Mouse (Mus musculus): ENCODE measurements around the gene Zscan18. TPM values are rescaled to one million over a fixed set of nuclear protein-coding genes. Genes with fewer than 3 reads are reported as not detected.

Gene Zscan18
- total and polyA plus RNA-seq, 3 experiments, result 0.04 TPM; not detected in 2

GRCm38 (mm10) chr7:12835193-12835671 is 31.8 kb upstream of the Zscan18 start:
- Histone ChIP-seq H3K27ac (ENCODE audit: control insufficient read depth, low read depth, low read length) (peak overlapping the region; percentile 97), H3K36me3 (ENCODE audit: control insufficient read depth in 1 of 2, insufficient read depth in 2 of 2, low read length in 2 of 2) (peaks cover 8 to 17% of the 10 kb centered on the region in 2 experiments), H3K4me1 (ENCODE audit: control insufficient read depth in 1 of 2, insufficient read depth in 2 of 2, low read length in 2 of 2) (0 out of 4 replicates have a peak, but pooled peaks cover 0 to 2% of the 10 kb centered on the region in 2 experiments), H3K9me3 (replicated peaks; ENCODE audit: insufficient read depth, low read length) (no peaks in the 10 kb centered on the region), H3K4me3 (ENCODE audit: control insufficient read depth in 1 of 2, insufficient read depth in 1 of 2, low read depth in 2 of 2, low read length in 2 of 2) (peak overlapping the region; percentile 68 to 95), H3K27me3 (ENCODE audit: control insufficient read depth in 1 of 2, insufficient read depth in 2 of 2, low read length in 2 of 2) (no peaks in the 10 kb centered on the region), H3K9ac (ENCODE audit: control insufficient read depth, low read depth, low read length, poor library complexity, severe bottlenecking) (peak overlapping the region; percentile 93), H3K79me2 (ENCODE audit: control insufficient read depth, insufficient read depth, low read length, poor library complexity) (peaks cover 15% of the 10 kb centered on the region)
- no peak for DNase-seq (ENCODE audit: low read depth, low spot score)
- TF ChIP-seq NELFE (IDR thresholded peaks at IDR 0.05; ENCODE audit: low read depth, low read length), result no peak
- TF ChIP-seq NRF1 (IDR thresholded peaks at IDR 0.05; ENCODE audit: insufficient read depth, low read depth, low read length, poor library complexity, severe bottlenecking), result no peak
- TF ChIP-seq MEF2A (IDR thresholded peaks at IDR 0.05; ENCODE audit: extremely low read depth, insufficient replicate concordance, low read depth, low read length, poor library complexity, severe bottlenecking), result no peak

- Histone ChIP-seq H3K4me3 (ENCODE audit: control insufficient read depth in 1 of 2, insufficient read depth in 1 of 2, low read depth in 2 of 2, low read length in 2 of 2) (peak within 1 kb of the TSS; percentile 68 to 95), H3K27me3 (ENCODE audit: control insufficient read depth in 1 of 2, insufficient read depth in 2 of 2, low read length in 2 of 2) (no peaks in the 10 kb centered on the region), H3K4me1 (ENCODE audit: control insufficient read depth in 1 of 2, insufficient read depth in 2 of 2, low read length in 2 of 2) (0 out of 4 replicates have a peak, but pooled peaks cover 0 to 2% of the 10 kb centered on the region in 2 experiments), H3K27ac (ENCODE audit: control insufficient read depth, low read depth, low read length) (peak within 1 kb of the TSS; percentile 97), H3K36me3 (ENCODE audit: control insufficient read depth in 1 of 2, insufficient read depth in 2 of 2, low read length in 2 of 2) (peaks cover 8 to 15% of the 10 kb centered on the region in 2 experiments), H3K79me2 (ENCODE audit: control insufficient read depth, insufficient read depth, low read length, poor library complexity) (peaks cover 15% of the 10 kb centered on the region), H3K9ac (ENCODE audit: control insufficient read depth, low read depth, low read length, poor library complexity, severe bottlenecking) (peak within 1 kb of the TSS; percentile 93), H3K9me3 (replicated peaks; ENCODE audit: insufficient read depth, low read length) (no peaks in the 10 kb centered on the region)
- peak; percentile 95 for DNase-seq (ENCODE audit: low read depth, low spot score)
- TF ChIP-seq NRF1 (IDR thresholded peaks at IDR 0.05; ENCODE audit: insufficient read depth, low read depth, low read length, poor library complexity, severe bottlenecking) (peak; percentile 48; the same call in 1 of the 2 replicates), POLR2AphosphoS5 (IDR thresholded peaks at IDR 0.05; ENCODE audit: borderline replicate concordance, low read depth, low read length) (no peak), MAX (IDR thresholded peaks at IDR 0.05; ENCODE audit: low read length) (peak; percentile 90), KAT2A (conservative IDR thresholded peaks at IDR 0.05; ENCODE audit: low read depth, low read length) (peak; percentile 75), NELFE (IDR thresholded peaks at IDR 0.05; ENCODE audit: low read depth, low read length) (peak; percentile 65), EP300 (IDR thresholded peaks at IDR 0.05; ENCODE audit: low read depth in 1 of 2, low read length in 2 of 2) (peak in 1 of 2 experiments; percentile 21; a peak in 1 of 4 replicates), CHD2 (IDR thresholded peaks at IDR 0.05; ENCODE audit: low read length) (no peak), MYC (IDR thresholded peaks at IDR 0.05; ENCODE audit: low read depth, low read length) (peak; percentile 79; the same call in 1 of the 2 replicates), HCFC1 (IDR thresholded peaks at IDR 0.05; ENCODE audit: low read depth, low read length) (peak; percentile 96), SIN3A (IDR thresholded peaks at IDR 0.05; ENCODE audit: low read length) (peak; percentile 89), MXI1 (IDR thresholded peaks at IDR 0.05; ENCODE audit: low read depth, low read length) (peak; percentile 84), JUND (IDR thresholded peaks at IDR 0.05; ENCODE audit: low read depth, low read length) (no peak), MAZ (IDR thresholded peaks at IDR 0.05; ENCODE audit: low read depth, low read length) (peak; percentile 54; the same call in 1 of the 2 replicates), TAL1 (IDR thresholded peaks at IDR 0.05; ENCODE audit: low read length) (no peak), GABPA (IDR thresholded peaks at IDR 0.05; ENCODE audit: low read depth, low read length) (no peak), POLR2AphosphoS2 (IDR thresholded peaks at IDR 0.05; ENCODE audit: low read length) (no peak; the same call in 1 of the 2 replicates), USF1 (IDR thresholded peaks at IDR 0.05; ENCODE audit: low read depth, low read length) (no peak), TBP (IDR thresholded peaks at IDR 0.05; ENCODE audit: low read depth, low read length) (peak; percentile 68; the same call in 1 of the 2 replicates), E2F4 (IDR thresholded peaks at IDR 0.05; ENCODE audit: borderline replicate concordance, low read depth, low read length) (peak; percentile 76; the same call in 1 of the 2 replicates), CTCF (IDR thresholded peaks at IDR 0.05 in 2 of 3, conservative IDR thresholded peaks at IDR 0.05 in 1 of 3; ENCODE audit: control insufficient read depth in 1 of 3, insufficient read depth in 1 of 3, low read depth in 2 of 3, low read length in 3 of 3, poor library complexity in 1 of 3, severe bottlenecking in 1 of 3) (no peak), ELF1 (IDR thresholded peaks at IDR 0.05; ENCODE audit: low read depth, low read length) (peak; percentile 75), TCF12 (IDR thresholded peaks at IDR 0.05; ENCODE audit: low read depth, low read length) (peak; percentile 36), MYB (IDR thresholded peaks at IDR 0.05; ENCODE audit: low read depth, low read length) (peak; percentile 57; the same call in 1 of the 2 replicates), ZNF384 (IDR thresholded peaks at IDR 0.05; ENCODE audit: low read depth, low read length) (no peak), ZMIZ1 (IDR thresholded peaks at IDR 0.05; ENCODE audit: low read depth, low read length) (peak; percentile 84), POLR2A (IDR thresholded peaks at IDR 0.05; ENCODE audit: control insufficient read depth in 1 of 2, insufficient read depth in 1 of 2, low read depth in 1 of 2, low read length in 2 of 2, poor library complexity in 1 of 2) (peak in 1 of 2 experiments; percentile 79; a peak in 3 of 4 replicates)
These were observed 31.0 kb upstream of the Zscan18 start, which contains the start of gene Zfp110 for GRCm38 (mm10) chr7:12834162-12835120. Gene Zfp110 (plus strand): TSS chr7:12834761.

Data from MEL (cell line).